In the genomic region with DNA sequence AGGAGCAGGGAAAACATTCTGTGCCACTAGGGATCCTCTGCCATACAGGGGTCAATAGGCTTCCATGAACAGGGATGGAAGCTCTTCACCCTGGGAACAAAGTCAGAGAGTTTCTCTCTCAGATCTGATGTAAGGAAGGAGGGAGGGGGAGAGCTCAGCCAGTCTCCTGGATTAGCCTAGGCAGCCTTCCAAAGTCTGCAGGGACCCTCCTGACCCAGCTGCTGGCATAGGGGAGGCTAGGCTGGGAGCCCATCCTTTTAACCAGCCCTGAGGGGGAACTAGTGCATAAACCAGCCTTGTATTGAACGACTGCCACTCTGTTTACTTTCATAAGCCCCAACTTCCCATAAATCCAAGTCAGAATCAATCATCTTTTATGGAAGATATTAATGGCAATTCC, we compare ENCODE assay signal across 22 mouse cellular contexts.
DNase-seq lines count a peak whose midpoint lies in the region; ATAC-seq and TF ChIP-seq lines count a peak whose summit lies in the region.
"Had no signal": no experiment of that assay in that cellular context is flagged by ENCODE, and none has a peak within 500 bp of the region (broad histone marks: within the 10 kb centered on the region; RNA-seq: fewer than 3 reads in every experiment).

No protein-coding gene starts in this region.

- no peaks in the 10 kb centered on the region for H3K27me3 ChIP-seq in hindbrain, embryonic 13.5 days
- H3K27me3 ChIP-seq in hindbrain, embryonic 12.5 days, result no peaks in the 10 kb centered on the region
- no peaks in the 10 kb centered on the region for H3K27me3 ChIP-seq in midbrain, embryonic 10.5 days (ENCODE audit: low read depth, poor library complexity, severe bottlenecking)
- H3K27me3 ChIP-seq in midbrain, embryonic 14.5 days (ENCODE audit: control insufficient read depth, insufficient read depth, low read length), result no peaks in the 10 kb centered on the region
- H3K27me3 ChIP-seq: embryonic facial prominence, embryonic 12.5 days; kidney, embryonic 15.5 days; neural tube, embryonic 12.5 days; Patski had no signal

- no peaks in the 10 kb centered on the region for H3K9me3 ChIP-seq in hindbrain, embryonic 13.5 days
- H3K9me3 ChIP-seq in hindbrain, embryonic 12.5 days (replicated peaks), result no peaks in the 10 kb centered on the region
- no peaks in the 10 kb centered on the region for H3K9me3 ChIP-seq in midbrain, embryonic 10.5 days (replicated peaks)
- no peaks in the 10 kb centered on the region for H3K9me3 ChIP-seq in midbrain, embryonic 14.5 days (ENCODE audit: control insufficient read depth, low read length)
- H3K9me3 ChIP-seq: embryonic facial prominence, embryonic 12.5 days; kidney, embryonic 15.5 days; neural tube, embryonic 12.5 days had no signal

- 45% methylated on average over 1 of the region's 1 CpGs for WGBS in hindbrain, embryonic 13.5 days
- WGBS in hindbrain, embryonic 12.5 days, result 41% methylated on average over 1 of the region's 1 CpGs
- WGBS in midbrain, embryonic 10.5 days, result 61% methylated on average over 1 of the region's 1 CpGs
- 56% methylated on average over 1 of the region's 1 CpGs for WGBS in midbrain, embryonic 14.5 days

- H3K27ac ChIP-seq in hindbrain, embryonic 13.5 days, result peak overlapping the region; percentile 30; the same call in 1 of the 2 replicates
- H3K27ac ChIP-seq in hindbrain, embryonic 12.5 days, result no peak overlapping the region
- peak overlapping the region; percentile 33; the same call in 1 of the 2 replicates for H3K27ac ChIP-seq in midbrain, embryonic 10.5 days (replicated peaks)
- H3K27ac ChIP-seq in midbrain, embryonic 14.5 days (replicated peaks; ENCODE audit: low read depth, low read length), result no peak overlapping the region
- H3K27ac ChIP-seq: embryonic facial prominence, embryonic 12.5 days; heart, adult 2 months; kidney, embryonic 15.5 days; neural tube, embryonic 12.5 days; stomach, postnatal 0 days had no signal

- no peaks in the 10 kb centered on the region; the same call in 1 of the 2 replicates for H3K36me3 ChIP-seq in hindbrain, embryonic 13.5 days
- H3K36me3 ChIP-seq in hindbrain, embryonic 12.5 days, result no peaks in the 10 kb centered on the region
- no peaks in the 10 kb centered on the region for H3K36me3 ChIP-seq in midbrain, embryonic 10.5 days
- H3K36me3 ChIP-seq in midbrain, embryonic 14.5 days (ENCODE audit: control insufficient read depth, insufficient read depth, low read length), result no peaks in the 10 kb centered on the region
- H3K36me3 ChIP-seq: embryonic facial prominence, embryonic 12.5 days; kidney, embryonic 15.5 days; neural tube, embryonic 12.5 days had no signal

- peaks cover 54% of the 10 kb centered on the region for H3K4me1 ChIP-seq in hindbrain, embryonic 13.5 days (replicated peaks)
- H3K4me1 ChIP-seq in hindbrain, embryonic 12.5 days, result peaks cover 20% of the 10 kb centered on the region
- H3K4me1 ChIP-seq in midbrain, embryonic 10.5 days, result peaks cover 28% of the 10 kb centered on the region
- H3K4me1 ChIP-seq in midbrain, embryonic 14.5 days (ENCODE audit: control insufficient read depth, insufficient read depth, low read length), result peaks cover 16% of the 10 kb centered on the region

- peak; percentile 71 to 83 for DNase-seq in cerebellum, postnatal 10 days
- no peak for DNase-seq in cerebellum, postnatal 36 days
- DNase-seq in midbrain, embryonic 10.5 days (ENCODE audit: low spot score), result no peak
- no peak for DNase-seq in midbrain, embryonic 14.5 days
- DNase-seq in brain, embryonic 14.5 days (ENCODE audit: low read depth), result peak; percentile 82
- no peak for DNase-seq in heart, adult 8-10 months (ENCODE audit: low spot score)
- DNase-seq: adrenal gland, adult 8-10 months; gastrocnemius, postnatal 14 days; heart, adult 2 months; kidney, postnatal 4 days; liver; lung, postnatal 10 days had no signal

- no peak for ATAC-seq in hindbrain, embryonic 13.5 days (ENCODE audit: low FRiP score)
- no peak for ATAC-seq in hindbrain, embryonic 12.5 days (ENCODE audit: low FRiP score)
- no peak; the same call in 1 of the 2 replicates for ATAC-seq in midbrain, embryonic 14.5 days (ENCODE audit: low FRiP score, low TSS enrichment)
- ATAC-seq: CD4-positive, CD25-positive, alpha-beta regulatory T cell, adult 4 months; intestine, postnatal 0 days; Patski had no signal

- no peak overlapping the region for H3K4me2 ChIP-seq in hindbrain, embryonic 13.5 days
- H3K4me2 ChIP-seq in hindbrain, embryonic 12.5 days (replicated peaks), result no peak overlapping the region
- H3K4me2 ChIP-seq in midbrain, embryonic 14.5 days (ENCODE audit: low read length), result no peak overlapping the region
- H3K4me2 ChIP-seq: embryonic facial prominence, embryonic 12.5 days; kidney, embryonic 15.5 days; neural tube, embryonic 12.5 days had no signal

- H3K4me3 ChIP-seq in hindbrain, embryonic 13.5 days, result no peak overlapping the region
- no peak overlapping the region for H3K4me3 ChIP-seq in hindbrain, embryonic 12.5 days
- H3K4me3 ChIP-seq in midbrain, embryonic 10.5 days, result no peak overlapping the region
- H3K4me3 ChIP-seq in midbrain, embryonic 14.5 days (replicated peaks; ENCODE audit: low read depth, low read length), result no peak overlapping the region
- H3K4me3 ChIP-seq: embryonic facial prominence, embryonic 12.5 days; erythroblast, embryonic 14.5 days; heart, adult 2 months; kidney, embryonic 15.5 days; neural tube, embryonic 12.5 days had no signal

- TF ChIP-seq CTCF in brain, embryonic 14.5 days (IDR thresholded peaks at IDR 0.05; ENCODE audit: borderline replicate concordance, extremely low read depth, insufficient read depth, insufficient read length), result no peak

- TF ChIP-seq POLR2A in brain, embryonic 14.5 days (IDR thresholded peaks at IDR 0.05; ENCODE audit: borderline replicate concordance, extremely low read depth, insufficient read depth, insufficient read length, poor library complexity, severe bottlenecking), result no peak

- H3K9ac ChIP-seq in hindbrain, embryonic 13.5 days, result no peak overlapping the region
- H3K9ac ChIP-seq in hindbrain, embryonic 12.5 days, result no peak overlapping the region
- no peak overlapping the region for H3K9ac ChIP-seq in midbrain, embryonic 14.5 days (replicated peaks; ENCODE audit: low read length)
- H3K9ac ChIP-seq: embryonic facial prominence, embryonic 12.5 days; kidney, embryonic 15.5 days; neural tube, embryonic 12.5 days had no signal

Comparison
In these comparisons a context has a peak if more than half of its experiments do, and no peak if none do; other contexts are left out.
1. DNase-seq: peak in cerebellum, postnatal 10 days (2 of 2) and brain, embryonic 14.5 days (single experiment); none in cerebellum, postnatal 36 days (0 of 2), midbrain, embryonic 10.5 days (single experiment), midbrain, embryonic 14.5 days (single experiment) and heart, adult 8-10 months (single experiment).
2. H3K27ac ChIP-seq: peak in hindbrain, embryonic 13.5 days (single experiment) and midbrain, embryonic 10.5 days (single experiment); none in hindbrain, embryonic 12.5 days (single experiment) and midbrain, embryonic 14.5 days (single experiment).